ENCODE assay signal across 1 mouse cellular context in genomic region chr12:111094073-111094472, GRCm38 (mm10).
TF ChIP-seq lines count a peak whose summit lies in the region.

No protein-coding gene starts in this region.

TF ChIP-seq in MEL, 35 proteins besides CTCF, POLR2A, EP300 and RAD21 (continued from another document):
- TF ChIP-seq UBTF (IDR thresholded peaks at IDR 0.05; ENCODE audit: borderline replicate concordance, insufficient read depth, low read depth, low read length) = no peak
- TF ChIP-seq ZC3H11A (IDR thresholded peaks at IDR 0.05; ENCODE audit: low read depth, low read length) = no peak
- peak; percentile 70 for TF ChIP-seq GATA1 (IDR thresholded peaks at IDR 0.05; ENCODE audit: low read depth, low read length)
